Mouse (Mus musculus) adrenal gland, postnatal 36 days (tissue): ENCODE results near the gene Dgke. TPM values are rescaled to one million over a fixed set of nuclear protein-coding genes. Genes with fewer than 3 reads are reported as not detected.
"Not testable (repeated sequence)": the region's sequence is repeated elsewhere in the genome, so short reads cannot be mapped to it uniquely, and the experiment has no call there.

Source experiments
- DNase-seq, 2 experiments: peaks; one replicate each; pipeline ENCODE4 v3.0.0; 2021; ENCODE audit warnings: mixed read lengths in 1 of 2
- total RNA-seq, 2 experiments: library from RNA; stranded (reverse); gene quantifications; 2 replicates each; pipeline ENCODE4 v1.2.3; 2021

Dgke gene
- total RNA-seq, 2 experiments from 2014 or later: 12.1 to 17.3 TPM

GRCm38 (mm10) chr11:89074783-89075413 is 8.2 kb upstream of the Dgke start:
- DNase-seq: no peak

GRCm38 (mm10) chr11:89073541-89073940 is 6.9 kb upstream of the Dgke start, which contains the start of gene Gm525:
Gm525 (plus strand) TSS chr11:89073841.
- no peak for DNase-seq

GRCm38 (mm10) chr11:89071522-89071921 is 4.9 kb upstream of the Dgke start:
- DNase-seq: no peak

- DNase-seq: peak; percentile 49 to 64
Observed at GRCm38 (mm10) chr11:89069303-89069702, 2.7 kb upstream of the Dgke start.

DNA sequence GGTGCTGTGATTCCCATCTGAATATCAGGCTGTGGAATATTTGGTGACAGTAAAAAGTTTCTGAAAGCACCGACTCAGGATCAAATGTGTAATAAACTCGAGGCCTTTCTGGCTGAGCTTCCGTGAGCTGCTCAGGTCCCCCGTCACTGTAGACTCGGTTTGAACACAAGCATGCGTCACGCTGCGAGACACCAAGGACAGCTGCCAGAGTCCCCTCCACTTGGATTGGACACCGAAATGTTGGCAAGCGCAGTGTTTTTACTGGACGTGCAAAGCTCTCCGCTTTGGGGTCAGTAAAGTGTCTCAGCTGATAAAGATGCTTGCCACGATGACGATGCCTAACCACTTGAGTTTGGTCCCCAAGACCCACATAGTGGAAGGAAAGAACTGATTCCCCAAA is 2.0 kb upstream of the Dgke start:
- DNase-seq: peak; percentile 75 to 84

- no peak for DNase-seq
Observed at GRCm38 (mm10) chr11:89067871-89068490, 1.3 kb upstream of the Dgke start.

DNA sequence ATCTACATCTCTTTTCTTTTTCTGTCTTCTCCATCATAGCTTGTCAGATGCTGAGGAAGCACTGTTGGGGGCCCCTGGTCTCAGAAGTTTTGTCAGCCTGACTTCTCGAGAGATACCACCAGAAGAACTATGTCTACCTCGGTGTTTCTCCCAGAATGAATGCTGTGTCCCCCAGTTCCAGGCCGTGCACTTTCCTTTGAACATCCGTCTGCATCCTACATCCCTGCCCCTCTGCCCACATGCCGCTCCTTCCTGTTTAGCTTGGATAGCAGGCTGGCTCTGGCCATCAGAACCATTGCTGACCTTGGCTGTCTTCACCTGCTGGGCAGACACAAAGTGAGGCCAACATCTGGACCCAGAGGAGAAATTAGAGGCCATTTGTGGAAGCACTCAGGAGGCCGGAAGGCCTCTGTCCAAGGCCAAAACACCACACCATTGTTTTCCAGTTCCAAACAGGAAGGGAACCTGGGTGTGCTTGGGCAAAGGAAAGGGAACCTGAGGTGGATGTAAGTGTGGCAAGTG is 712 bp upstream of the Dgke start:
- DNase-seq: no peak

DNA sequence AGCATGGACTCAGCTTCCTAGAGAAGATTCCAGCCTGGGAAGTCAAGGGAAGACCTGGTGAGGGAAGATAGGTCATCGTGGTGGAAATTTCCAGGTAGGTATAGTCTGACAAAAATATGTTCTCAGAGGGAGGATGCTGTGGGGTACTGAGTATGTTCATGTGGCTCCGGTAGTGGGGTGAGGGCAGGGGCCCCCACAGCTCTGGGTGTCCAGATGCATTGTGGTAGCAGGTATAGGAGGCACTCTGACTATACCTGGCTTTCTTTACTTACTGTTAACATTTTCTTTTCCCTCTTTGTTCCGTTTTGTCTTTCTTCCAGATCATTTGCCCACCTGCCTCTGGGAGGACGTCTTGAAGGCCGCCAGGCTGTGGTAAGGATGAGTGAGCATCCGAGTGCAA is 524 bp downstream of the Dgke start:
- DNase-seq: no peak

DNA sequence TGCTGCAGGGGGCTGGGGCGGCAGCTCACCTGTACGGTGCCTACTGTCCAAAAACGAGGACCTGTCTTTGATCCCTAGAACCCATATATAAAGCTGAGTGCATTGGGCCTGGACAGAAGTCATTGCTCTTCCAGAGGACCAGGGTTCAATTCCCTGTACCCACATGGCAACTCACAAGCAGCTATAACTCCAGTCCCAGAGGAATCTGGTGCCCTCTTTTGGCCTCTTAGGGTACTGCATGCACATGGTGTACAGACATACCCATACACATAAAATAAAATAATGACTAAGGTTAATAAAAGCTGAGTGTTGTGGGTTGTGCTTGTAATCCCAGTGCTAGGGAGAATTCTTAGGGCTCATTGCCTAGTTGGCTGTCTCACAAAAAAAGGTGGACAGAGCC is 1.4 kb downstream of the Dgke start:
- no peak for DNase-seq

- no peak for DNase-seq
Observed at GRCm38 (mm10) chr11:89064312-89064711, 2.3 kb downstream of the Dgke start.

GRCm38 (mm10) chr11:89061362-89061761 is 5.3 kb downstream of the Dgke start:
- no peak for DNase-seq

DNA sequence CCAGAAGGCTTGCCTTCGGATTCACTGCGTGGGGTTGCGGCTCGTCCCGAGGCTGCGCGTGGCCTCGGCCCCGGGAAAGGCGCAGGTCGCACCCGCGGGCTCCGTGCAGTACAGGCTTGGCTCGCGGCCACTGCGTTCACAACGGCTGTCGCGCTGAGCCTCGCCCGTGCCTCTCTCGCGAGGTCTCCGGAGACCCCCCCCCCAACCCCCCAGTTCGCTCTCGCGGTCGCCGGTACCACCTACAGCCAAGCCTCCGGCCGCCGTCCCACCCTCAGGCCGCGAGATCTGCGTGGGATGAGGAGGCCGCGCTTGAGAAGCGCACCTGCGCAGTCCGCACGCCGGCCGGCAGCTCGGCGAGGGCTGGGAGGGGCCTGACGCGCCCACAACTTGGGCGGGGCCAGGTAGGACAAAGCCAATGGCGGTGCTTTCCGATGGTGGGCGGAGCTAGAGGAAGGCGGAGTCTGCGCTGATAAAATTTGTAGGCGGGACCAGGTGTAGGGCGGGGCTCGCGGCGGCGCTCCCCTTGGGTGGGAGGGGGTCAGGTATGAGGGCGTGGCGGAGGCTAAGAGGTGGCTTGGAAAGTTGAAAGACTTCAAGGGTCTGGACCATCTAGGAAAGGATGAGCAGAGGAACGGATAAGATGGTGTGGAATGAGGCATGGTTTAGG is 6.1 kb downstream of the Dgke start:
- peak; percentile 93 to 96 for DNase-seq

GRCm38 (mm10) chr11:89059919-89060422 is 6.7 kb downstream of the Dgke start:
- peak; percentile 34 to 51 for DNase-seq

- peak in 1 of 2 experiments; percentile 34 for DNase-seq
Observed at GRCm38 (mm10) chr11:89058515-89059270, 8.0 kb downstream of the Dgke start.

GRCm38 (mm10) chr11:89055931-89056690 is 10.5 kb downstream of the Dgke start:
- no peak for DNase-seq

DNA sequence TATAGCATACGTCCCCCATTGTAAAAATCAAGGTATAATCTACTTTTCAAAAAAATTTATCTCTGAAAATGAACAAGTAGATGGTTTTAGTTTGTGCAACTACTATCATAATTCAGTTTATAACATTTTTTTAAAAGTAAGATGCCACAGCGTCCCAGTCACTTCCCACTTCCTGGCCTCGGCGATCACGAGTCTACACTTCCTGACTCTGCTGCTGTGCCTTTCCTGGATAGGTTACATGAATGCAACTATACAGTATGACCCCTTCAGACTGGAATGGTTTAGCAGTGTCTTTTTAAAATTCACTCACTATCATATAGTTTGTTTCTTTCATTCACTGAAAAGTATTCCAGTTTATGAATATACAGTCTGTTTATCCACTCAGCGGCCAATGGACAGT is 14.9 kb downstream of the Dgke start:
- no peak for DNase-seq

- no peak for DNase-seq
Observed at GRCm38 (mm10) chr11:89046021-89046420, 20.6 kb downstream of the Dgke start.

DNA sequence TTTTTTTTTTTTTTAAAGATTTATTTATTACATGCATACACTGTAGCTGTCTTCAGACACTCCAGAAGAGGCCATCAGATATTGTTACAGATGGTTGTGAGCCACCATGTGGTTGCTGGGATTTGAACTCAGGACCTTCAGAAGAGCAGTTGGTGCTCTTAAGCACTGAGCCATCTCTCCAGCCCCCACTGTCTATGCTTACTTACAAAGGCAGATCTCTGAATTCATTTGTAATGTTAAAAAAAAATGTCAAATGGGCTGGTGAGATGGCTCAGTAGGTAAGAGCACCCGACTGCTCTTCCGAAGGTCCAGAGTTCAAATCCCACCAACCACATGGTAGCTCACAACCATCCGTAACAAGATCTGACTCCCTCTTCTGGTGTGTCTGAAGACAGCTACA is 21.1 kb downstream of the Dgke start:
- DNase-seq: not testable (repeated sequence)

DNA sequence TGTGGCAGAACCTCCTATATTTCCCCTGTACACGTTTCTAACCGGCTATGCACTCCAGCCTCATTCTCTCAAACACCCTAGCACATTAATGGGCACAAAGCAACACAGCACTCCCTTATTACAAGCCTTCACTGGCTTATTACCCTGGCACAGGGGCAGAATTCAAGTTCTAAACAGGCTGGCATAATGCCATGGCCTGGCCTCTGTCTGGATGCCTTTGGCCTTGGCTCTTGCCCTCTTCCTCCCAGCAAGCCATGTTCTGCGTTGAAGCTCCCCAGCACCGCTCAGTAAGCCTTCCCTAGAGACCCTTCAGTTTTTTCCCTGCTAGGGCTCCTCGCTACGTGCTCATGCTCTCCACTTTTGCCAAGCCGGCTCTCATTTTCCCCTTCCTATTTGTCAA is 23.6 kb downstream of the Dgke start:
- peak; percentile 57 to 68 for DNase-seq

DNA sequence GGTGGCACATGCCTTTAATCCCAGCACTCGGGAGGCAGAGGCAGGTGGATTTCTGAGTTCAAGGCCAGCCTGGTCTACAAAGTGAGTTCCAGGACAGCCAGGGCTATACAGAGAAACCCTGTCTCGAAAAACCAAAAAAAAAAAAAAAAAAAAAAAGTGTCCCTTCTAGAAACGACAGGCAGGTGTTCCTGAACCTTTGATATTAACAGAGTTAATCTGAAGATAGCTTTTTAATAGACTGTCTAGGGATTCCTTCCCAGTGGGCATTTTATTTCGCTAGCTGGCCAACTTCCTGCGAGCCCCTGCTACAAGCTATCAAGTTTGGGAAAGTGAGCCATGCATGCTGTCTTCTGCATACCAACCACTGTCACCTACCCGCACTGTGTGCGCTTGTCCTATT is 25.6 kb downstream of the Dgke start:
- not testable (repeated sequence) for DNase-seq

DNA sequence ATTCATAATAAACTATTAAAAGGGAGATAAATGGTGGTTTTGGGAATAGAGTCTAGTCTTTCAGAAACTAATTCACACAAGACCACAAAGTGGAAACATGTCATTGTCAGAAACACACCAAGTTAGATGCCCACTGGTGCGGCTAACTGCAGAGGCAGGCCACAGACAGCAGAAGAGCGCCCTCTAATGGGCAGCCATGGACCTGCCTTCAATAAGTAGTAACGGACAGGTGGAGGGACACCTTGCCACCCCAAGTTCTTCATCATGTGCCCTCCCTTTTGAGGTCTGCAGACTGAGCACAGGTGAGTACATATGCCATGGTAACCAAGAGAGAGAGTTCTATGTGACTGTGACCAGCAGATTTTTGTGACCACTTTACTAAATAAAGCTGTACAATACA is 27.3 kb downstream of the Dgke start:
- peak; percentile 76 to 84 for DNase-seq
